In genomic region chr8:7831948-7832347, GRCm38 (mm10) we compare ENCODE assay signal across 10 mouse cellular contexts.
"Had no signal": no experiment of that assay in that cellular context is flagged by ENCODE, and none has a peak within 500 bp of the region (broad histone marks: within the 10 kb centered on the region; RNA-seq: fewer than 3 reads in every experiment).

No protein-coding gene starts in this region.

- DNase-seq: kidney, adult 2 months; kidney, postnatal 25 days; layer of hippocampus, postnatal 36 days; liver, embryonic 13.5 days; lung, embryonic 14.5 days; lung, postnatal 36 days; thymus, adult 18-20 months; thymus, postnatal 36 days had no signal

- ATAC-seq: lung, postnatal 0 days; midbrain, embryonic 15.5 days had no signal
